Mouse (Mus musculus): ENCODE data around the gene Fbxl17. TPM values are rescaled to one million over a fixed set of nuclear protein-coding genes. Genes with fewer than 3 reads are reported as not detected.
A peak's percentile ranks its signal among the peaks of the same experiment; 100 is the strongest.

The Fbxl17 gene
- polyA plus RNA-seq (2015; fragmentation: Nextera tagmentation; extraction: Ambion mirVana): 5.8 and 6.1 TPM in 2 replicates

- Histone ChIP-seq H3K27ac (peak within 1 kb of the TSS; percentile 96), H3K4me2 (peak within 1 kb of the TSS; percentile 57), H3K36me3 (peaks cover 4% of the 10 kb centered on the region; the same call in 1 of the 2 replicates), H3K4me1 (peaks cover 31% of the 10 kb centered on the region), H3K9ac (peak within 1 kb of the TSS; percentile 96), H3K9me3 (no peaks in the 10 kb centered on the region), H3K4me3 (peak within 1 kb of the TSS; percentile 86), H3K27me3 (no peaks in the 10 kb centered on the region)
- ATAC-seq (ENCODE audit: borderline replicate concordance, extremely low read depth, low FRiP score, low TSS enrichment): peak; percentile 70
- WGBS: 2% methylated on average over 74 of the region's 80 CpGs
These were observed at the start of gene Fbxl17 for GRCm38 (mm10) chr17:63499636-63500155. Gene Fbxl17 (minus strand): TSS chr17:63500017.

- Histone ChIP-seq H3K9me3 (no peaks in the 10 kb centered on the region), H3K4me2 (no peak overlapping the region), H3K27me3 (no peaks in the 10 kb centered on the region), H3K9ac (no peak overlapping the region), H3K36me3 (no peaks in the 10 kb centered on the region), H3K27ac (no peak overlapping the region), H3K4me3 (no peak overlapping the region), H3K4me1 (no peaks in the 10 kb centered on the region)
- ATAC-seq (ENCODE audit: borderline replicate concordance, extremely low read depth, low FRiP score, low TSS enrichment): no peak
- 71% methylated on average over 4 of the region's 4 CpGs for WGBS
These were observed 47.6 kb upstream of the Fbxl17 start for GRCm38 (mm10) chr17:63547465-63547864.

- H3K27ac ChIP-seq: no peak overlapping the region
- no peaks in the 10 kb centered on the region for H3K36me3 ChIP-seq
- H3K4me3 ChIP-seq: no peak overlapping the region
- WGBS: 87% methylated on average over 17 of the region's 17 CpGs
- no peak overlapping the region for H3K9ac ChIP-seq
- H3K4me2 ChIP-seq: no peak overlapping the region
- no peaks in the 10 kb centered on the region for H3K9me3 ChIP-seq
- no peak for ATAC-seq (ENCODE audit: borderline replicate concordance, extremely low read depth, low FRiP score, low TSS enrichment)
- H3K27me3 ChIP-seq: no peaks in the 10 kb centered on the region
- H3K4me1 ChIP-seq: peaks cover 6% of the 10 kb centered on the region; the same call in 1 of the 2 replicates
These were observed 34.9 kb upstream of the Fbxl17 start for GRCm38 (mm10) chr17:63534576-63535265.

- Histone ChIP-seq H3K4me1 (peaks cover 6% of the 10 kb centered on the region; the same call in 1 of the 2 replicates), H3K4me2 (no peak overlapping the region), H3K36me3 (no peaks in the 10 kb centered on the region), H3K27me3 (no peaks in the 10 kb centered on the region), H3K4me3 (no peak overlapping the region), H3K9me3 (no peaks in the 10 kb centered on the region), H3K9ac (no peak overlapping the region), H3K27ac (no peak overlapping the region)
- ATAC-seq (ENCODE audit: borderline replicate concordance, extremely low read depth, low FRiP score, low TSS enrichment): no peak
- WGBS: 31% methylated on average over 6 of the region's 6 CpGs
These were observed 33.4 kb upstream of the Fbxl17 start for GRCm38 (mm10) chr17:63533074-63533836.

GRCm38 (mm10) chr17:63529476-63529875, 29.7 kb upstream of the Fbxl17 start:
- Histone ChIP-seq H3K4me2 (no peak overlapping the region), H3K27ac (no peak overlapping the region), H3K36me3 (no peaks in the 10 kb centered on the region), H3K4me3 (no peak overlapping the region), H3K4me1 (peaks cover 6% of the 10 kb centered on the region; the same call in 1 of the 2 replicates), H3K9ac (no peak overlapping the region), H3K9me3 (no peaks in the 10 kb centered on the region), H3K27me3 (no peaks in the 10 kb centered on the region)
- 70% methylated on average over 6 of the region's 6 CpGs for WGBS
- ATAC-seq (ENCODE audit: borderline replicate concordance, extremely low read depth, low FRiP score, low TSS enrichment): no peak

GRCm38 (mm10) chr17:63520691-63521090, 20.9 kb upstream of the Fbxl17 start:
- no peaks in the 10 kb centered on the region for H3K36me3 ChIP-seq
- no peak overlapping the region for H3K9ac ChIP-seq
- H3K4me1 ChIP-seq: no peaks in the 10 kb centered on the region; the same call in 1 of the 2 replicates
- H3K9me3 ChIP-seq: no peaks in the 10 kb centered on the region
- no peak overlapping the region for H3K27ac ChIP-seq
- no peak overlapping the region for H3K4me2 ChIP-seq
- WGBS: 62% methylated on average over 2 of the region's 2 CpGs
- ATAC-seq (ENCODE audit: borderline replicate concordance, extremely low read depth, low FRiP score, low TSS enrichment): no peak
- no peaks in the 10 kb centered on the region for H3K27me3 ChIP-seq
- H3K4me3 ChIP-seq: no peak overlapping the region

GRCm38 (mm10) chr17:63510451-63510850, 10.6 kb upstream of the Fbxl17 start:
- 52% methylated on average over 2 of the region's 2 CpGs for WGBS
- no peak for ATAC-seq (ENCODE audit: borderline replicate concordance, extremely low read depth, low FRiP score, low TSS enrichment)
- H3K27ac ChIP-seq: no peak overlapping the region

GRCm38 (mm10) chr17:63501091-63501490, 1.3 kb upstream of the Fbxl17 start:
- Histone ChIP-seq H3K27me3 (no peaks in the 10 kb centered on the region), H3K4me2 (peak overlapping the region; percentile 57; the same call in 1 of the 2 replicates), H3K9ac (no peak overlapping the region), H3K27ac (peak overlapping the region; percentile 96), H3K4me1 (peaks cover 24% of the 10 kb centered on the region), H3K4me3 (peak overlapping the region; percentile 86), H3K9me3 (no peaks in the 10 kb centered on the region), H3K36me3 (peaks cover 4% of the 10 kb centered on the region; the same call in 1 of the 2 replicates)
- no peak for ATAC-seq (ENCODE audit: borderline replicate concordance, extremely low read depth, low FRiP score, low TSS enrichment)
- 90% methylated on average over 6 of the region's 6 CpGs for WGBS

More at GRCm38 (mm10) chr17:63510451-63510850, 10.6 kb upstream of the Fbxl17 start:
- H3K27me3 ChIP-seq: no peaks in the 10 kb centered on the region
- no peaks in the 10 kb centered on the region for H3K4me1 ChIP-seq
- H3K9me3 ChIP-seq: no peaks in the 10 kb centered on the region
- H3K4me3 ChIP-seq: no peak overlapping the region
- no peak overlapping the region for H3K9ac ChIP-seq
- no peak overlapping the region for H3K4me2 ChIP-seq
- H3K36me3 ChIP-seq: no peaks in the 10 kb centered on the region

- Histone ChIP-seq H3K27ac (peak overlapping the region; percentile 96), H3K27me3 (no peaks in the 10 kb centered on the region), H3K9ac (peak overlapping the region; percentile 96), H3K36me3 (peaks cover 4% of the 10 kb centered on the region; the same call in 1 of the 2 replicates), H3K4me2 (peak overlapping the region; percentile 57), H3K9me3 (no peaks in the 10 kb centered on the region), H3K4me3 (peak overlapping the region; percentile 86), H3K4me1 (peaks cover 31% of the 10 kb centered on the region)
- peak; percentile 88 for ATAC-seq (ENCODE audit: borderline replicate concordance, extremely low read depth, low FRiP score, low TSS enrichment)
- WGBS: 2% methylated on average over 26 of the region's 78 CpGs
These were observed 478 bp upstream of the Fbxl17 start for GRCm38 (mm10) chr17:63500156-63500834.

GRCm38 (mm10) chr17:63498717-63499635, 841 bp downstream of the Fbxl17 start:
- Histone ChIP-seq H3K4me2 (peak overlapping the region; percentile 57), H3K4me3 (peak overlapping the region; percentile 86), H3K27ac (peak overlapping the region; percentile 96), H3K9ac (peak overlapping the region; percentile 96), H3K27me3 (no peaks in the 10 kb centered on the region), H3K4me1 (peaks cover 34% of the 10 kb centered on the region), H3K9me3 (no peaks in the 10 kb centered on the region), H3K36me3 (peaks cover 4% of the 10 kb centered on the region; the same call in 1 of the 2 replicates)
- peak; percentile 58 for ATAC-seq (ENCODE audit: borderline replicate concordance, extremely low read depth, low FRiP score, low TSS enrichment)
- under 1% methylated on average over 56 of the region's 90 CpGs for WGBS
